Mouse (Mus musculus): ENCODE data around the gene Gpr152. TPM values are rescaled to one million over a fixed set of nuclear protein-coding genes. Genes with fewer than 3 reads are reported as not detected.

Gpr152 gene
- polyA plus RNA-seq, 1 experiment from 2014 or later: not detected

DNA sequence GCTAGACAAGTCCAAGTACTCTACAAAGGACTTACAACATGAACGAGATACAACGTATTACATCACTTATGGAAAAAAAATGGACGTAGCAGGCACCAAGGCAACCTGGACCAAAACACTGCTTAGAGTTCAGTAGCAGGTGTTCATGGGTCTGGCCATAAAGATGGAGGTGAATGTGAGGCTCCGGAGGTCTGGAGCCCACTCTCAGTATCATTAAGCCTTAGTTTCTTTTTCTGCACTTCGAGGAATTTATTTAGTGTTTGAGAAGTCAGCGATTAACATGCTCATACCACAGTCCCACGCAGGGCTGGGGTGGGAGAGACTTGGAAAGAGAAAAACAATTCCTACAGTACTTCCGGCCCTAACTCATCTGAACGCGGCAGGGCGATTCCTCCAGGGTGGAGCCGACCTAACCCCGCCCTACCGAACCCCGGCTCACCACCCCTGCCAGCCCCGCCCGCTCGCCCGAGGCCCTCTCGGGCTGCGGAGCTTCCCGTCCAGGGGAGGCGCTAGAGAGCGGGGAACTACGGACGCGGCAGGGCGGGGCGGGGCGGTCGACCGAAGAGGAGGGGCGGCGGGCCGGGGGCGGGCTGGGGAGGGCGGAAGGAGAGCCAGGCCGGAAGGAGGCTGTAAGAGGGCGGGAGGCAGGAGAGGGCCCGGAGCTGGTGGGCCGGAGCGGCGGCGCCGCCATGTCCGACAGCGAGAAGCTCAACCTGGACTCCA is 52.1 kb downstream of the Gpr152 start, which contains the start of gene Ppp1ca:
Ppp1ca (plus strand) TSS at position 538 of the 723 bp plus-strand sequence.
- H3K4me1 ChIP-seq (replicated peaks; ENCODE audit: control insufficient read depth, insufficient read depth, low read length): peaks cover 9% of the 10 kb centered on the region
- WGBS: under 1% methylated on average over 46 of the region's 47 CpGs
- H3K9me3 ChIP-seq (ENCODE audit: control insufficient read depth): no peaks in the 10 kb centered on the region
- H3K36me3 ChIP-seq (ENCODE audit: control insufficient read depth, insufficient read depth): peaks cover 28% of the 10 kb centered on the region
- peak within 1 kb of the TSS; percentile 93 for H3K4me3 ChIP-seq (ENCODE audit: low read depth, low read length)
- peak; percentile 85 for TF ChIP-seq CTCF (IDR thresholded peaks at IDR 0.05; ENCODE audit: low read depth)
- peak within 1 kb of the TSS; percentile 94 for H3K27ac ChIP-seq (ENCODE audit: low read depth, low read length)
- peak; percentile 93 for ATAC-seq
- H3K4me2 ChIP-seq (replicated peaks; ENCODE audit: low read depth): peak within 1 kb of the TSS; percentile 75
- H3K9ac ChIP-seq (ENCODE audit: low read depth, low read length): peak within 1 kb of the TSS; percentile 92
- no peaks in the 10 kb centered on the region for H3K27me3 ChIP-seq (replicated peaks; ENCODE audit: control insufficient read depth, insufficient read depth, low read length)

DNA sequence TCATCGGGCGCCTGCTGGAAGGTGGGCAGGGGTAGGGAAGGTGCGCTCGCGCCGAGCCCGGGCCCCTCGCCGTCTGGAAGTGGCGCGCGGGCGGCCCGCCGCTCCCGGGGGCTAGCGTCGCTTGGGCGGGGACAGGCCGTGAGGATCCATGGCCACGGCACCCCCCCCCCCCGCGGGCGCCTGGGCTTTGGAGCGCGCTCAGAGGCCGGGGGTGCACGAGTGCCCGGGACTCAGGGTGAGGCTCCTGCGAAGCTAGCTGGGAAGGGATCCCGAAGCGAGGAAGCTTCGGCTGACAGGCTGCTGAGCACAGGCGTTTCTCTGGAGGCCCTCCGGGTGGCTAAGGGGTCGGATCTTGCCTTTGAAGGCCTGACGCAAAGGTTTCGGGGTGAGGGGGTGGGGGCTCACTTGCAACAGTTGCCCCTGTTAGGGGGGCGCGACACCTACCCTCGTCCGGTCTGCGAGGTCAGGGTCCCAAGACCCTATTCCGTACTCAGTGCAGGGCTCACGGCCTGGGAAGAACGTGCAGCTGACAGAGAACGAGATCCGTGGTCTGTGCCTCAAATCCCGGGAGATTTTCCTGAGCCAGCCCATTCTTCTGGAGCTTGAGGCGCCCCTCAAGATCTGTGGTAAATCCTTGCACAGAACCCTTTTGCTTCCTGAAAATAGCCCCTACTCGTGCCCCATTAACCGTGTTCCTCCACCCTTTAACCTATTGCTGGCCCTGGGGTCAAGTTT is 52.8 kb downstream of the Gpr152 start:
- no peak for TF ChIP-seq CTCF (IDR thresholded peaks at IDR 0.05; ENCODE audit: low read depth)
- peak; percentile 37 for ATAC-seq
- peaks cover 9% of the 10 kb centered on the region for H3K4me1 ChIP-seq (replicated peaks; ENCODE audit: control insufficient read depth, insufficient read depth, low read length)
- H3K9me3 ChIP-seq (ENCODE audit: control insufficient read depth): no peaks in the 10 kb centered on the region
- H3K27me3 ChIP-seq (replicated peaks; ENCODE audit: control insufficient read depth, insufficient read depth, low read length): no peaks in the 10 kb centered on the region
- peak overlapping the region; percentile 94 for H3K27ac ChIP-seq (ENCODE audit: low read depth, low read length)
- peaks cover 35% of the 10 kb centered on the region for H3K36me3 ChIP-seq (ENCODE audit: control insufficient read depth, insufficient read depth)
- under 1% methylated on average over 44 of the region's 52 CpGs for WGBS
- H3K4me2 ChIP-seq (replicated peaks; ENCODE audit: low read depth): peak overlapping the region; percentile 75
- H3K4me3 ChIP-seq (ENCODE audit: low read depth, low read length): peak overlapping the region; percentile 93
- peak overlapping the region; percentile 92 for H3K9ac ChIP-seq (ENCODE audit: low read depth, low read length)

DNA sequence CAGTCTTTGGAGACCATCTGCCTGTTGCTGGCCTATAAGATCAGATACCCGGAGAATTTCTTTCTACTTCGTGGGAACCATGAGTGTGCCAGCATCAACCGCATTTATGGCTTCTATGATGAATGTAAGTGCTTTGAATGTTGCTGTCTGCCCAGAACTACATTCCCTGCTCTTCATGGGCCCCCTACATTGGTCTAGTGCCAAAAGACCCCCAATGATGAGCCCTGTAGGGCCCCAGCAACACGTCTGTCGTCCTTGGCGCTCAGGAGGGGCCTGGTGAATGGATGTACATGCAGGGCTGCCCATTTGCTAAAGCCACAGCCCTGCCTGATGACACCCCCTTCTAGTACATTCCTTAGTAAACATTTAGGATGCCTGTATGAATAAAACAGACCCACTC is 53.5 kb downstream of the Gpr152 start:
- H3K27ac ChIP-seq (ENCODE audit: low read depth, low read length): peak overlapping the region; percentile 94; the same call in 1 of the 2 replicates
- peak overlapping the region; percentile 92 for H3K9ac ChIP-seq (ENCODE audit: low read depth, low read length)
- peak overlapping the region; percentile 93 for H3K4me3 ChIP-seq (ENCODE audit: low read depth, low read length)
- WGBS: 37% methylated on average over 6 of the region's 6 CpGs
- peaks cover 9% of the 10 kb centered on the region for H3K4me1 ChIP-seq (replicated peaks; ENCODE audit: control insufficient read depth, insufficient read depth, low read length)
- TF ChIP-seq CTCF (IDR thresholded peaks at IDR 0.05; ENCODE audit: low read depth): no peak
- no peaks in the 10 kb centered on the region for H3K9me3 ChIP-seq (ENCODE audit: control insufficient read depth)
- H3K4me2 ChIP-seq (replicated peaks; ENCODE audit: low read depth): peak overlapping the region; percentile 75
- H3K36me3 ChIP-seq (ENCODE audit: control insufficient read depth, insufficient read depth): peaks cover 38% of the 10 kb centered on the region
- H3K27me3 ChIP-seq (replicated peaks; ENCODE audit: control insufficient read depth, insufficient read depth, low read length): no peaks in the 10 kb centered on the region
- no peak for ATAC-seq

DNA sequence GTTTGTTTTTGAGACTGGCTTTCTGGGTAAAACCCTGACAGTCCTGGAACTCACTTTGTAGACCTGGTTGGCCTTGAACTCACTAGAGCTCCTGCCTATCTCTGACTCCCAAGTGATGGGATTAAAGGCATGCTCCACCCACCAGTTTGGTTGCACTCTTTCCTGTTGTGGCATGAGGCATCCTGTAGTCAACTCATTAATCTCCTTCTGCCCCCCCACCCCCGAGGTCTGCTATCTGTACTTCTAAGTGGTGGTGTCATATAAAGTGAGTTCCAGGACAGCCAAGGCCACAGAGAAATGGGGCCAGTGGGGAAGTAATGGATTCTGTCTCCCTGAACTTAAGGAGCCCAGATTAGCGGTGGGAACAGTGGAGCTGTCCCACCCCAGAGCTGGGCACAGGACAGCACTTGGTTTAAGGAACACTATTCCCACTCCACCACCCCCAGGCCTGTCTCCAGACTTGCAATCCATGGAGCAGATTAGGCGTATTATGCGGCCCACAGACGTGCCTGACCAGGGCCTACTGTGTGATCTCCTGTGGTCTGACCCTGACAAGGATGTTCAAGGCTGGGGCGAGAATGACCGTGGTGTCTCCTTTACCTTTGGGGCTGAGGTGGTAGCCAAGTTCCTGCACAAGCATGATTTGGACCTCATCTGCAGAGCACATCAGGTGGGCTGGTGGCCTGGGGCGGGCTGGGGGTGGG is 54.6 kb downstream of the Gpr152 start:
- H3K4me1 ChIP-seq (replicated peaks; ENCODE audit: control insufficient read depth, insufficient read depth, low read length): peaks cover 9% of the 10 kb centered on the region
- no peak overlapping the region for H3K27ac ChIP-seq (ENCODE audit: low read depth, low read length)
- no peak overlapping the region for H3K9ac ChIP-seq (ENCODE audit: low read depth, low read length)
- no peak for TF ChIP-seq CTCF (IDR thresholded peaks at IDR 0.05; ENCODE audit: low read depth)
- no peak overlapping the region for H3K4me3 ChIP-seq (ENCODE audit: low read depth, low read length)
- no peak for ATAC-seq
- H3K9me3 ChIP-seq (ENCODE audit: control insufficient read depth): no peaks in the 10 kb centered on the region
- 73% methylated on average over 8 of the region's 8 CpGs for WGBS
- H3K4me2 ChIP-seq (replicated peaks; ENCODE audit: low read depth): no peak overlapping the region
- H3K27me3 ChIP-seq (replicated peaks; ENCODE audit: control insufficient read depth, insufficient read depth, low read length): no peaks in the 10 kb centered on the region
- peaks cover 39% of the 10 kb centered on the region for H3K36me3 ChIP-seq (ENCODE audit: control insufficient read depth, insufficient read depth)

DNA sequence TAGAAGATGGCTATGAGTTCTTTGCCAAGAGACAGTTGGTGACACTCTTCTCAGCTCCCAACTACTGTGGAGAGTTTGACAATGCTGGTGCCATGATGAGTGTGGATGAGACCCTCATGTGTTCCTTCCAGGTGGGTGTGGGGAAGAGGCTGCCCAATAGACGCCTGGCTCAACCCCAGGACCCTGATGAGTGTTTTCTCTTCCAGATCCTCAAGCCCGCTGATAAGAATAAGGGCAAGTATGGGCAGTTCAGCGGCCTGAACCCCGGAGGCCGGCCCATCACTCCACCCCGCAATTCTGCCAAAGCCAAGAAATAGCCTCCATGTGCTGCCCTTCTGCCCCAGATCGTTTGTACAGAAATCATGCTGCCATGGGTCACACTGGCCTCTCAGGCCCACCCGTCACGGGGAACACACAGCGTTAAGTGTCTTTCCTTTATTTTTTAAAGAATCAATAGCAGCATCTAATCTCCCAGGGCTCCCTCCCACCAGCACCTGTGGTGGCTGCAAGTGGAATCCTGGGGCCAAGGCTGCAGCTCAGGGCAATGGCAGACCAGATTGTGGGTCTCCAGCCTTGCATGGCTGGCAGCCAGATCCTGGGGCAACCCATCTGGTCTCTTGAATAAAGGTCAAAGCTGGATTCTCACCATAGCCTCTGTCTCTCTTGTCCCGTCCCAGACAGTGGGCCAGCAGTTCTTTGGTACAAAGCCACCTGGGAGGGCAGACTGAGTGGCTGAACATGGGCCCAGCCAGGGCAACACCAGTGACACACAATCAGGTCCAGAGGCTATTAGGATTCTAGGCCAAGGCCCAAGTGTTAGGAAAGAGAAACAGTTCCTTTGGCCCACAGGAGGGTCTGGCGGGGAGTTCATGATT is 55.4 kb downstream of the Gpr152 start:
- Histone ChIP-seq H3K4me3 (ENCODE audit: low read depth, low read length) (no peak overlapping the region), H3K27me3 (replicated peaks; ENCODE audit: control insufficient read depth, insufficient read depth, low read length) (no peaks in the 10 kb centered on the region), H3K9me3 (ENCODE audit: control insufficient read depth) (no peaks in the 10 kb centered on the region), H3K9ac (ENCODE audit: low read depth, low read length) (no peak overlapping the region), H3K27ac (ENCODE audit: low read depth, low read length) (no peak overlapping the region), H3K4me2 (replicated peaks; ENCODE audit: low read depth) (no peak overlapping the region), H3K4me1 (replicated peaks; ENCODE audit: control insufficient read depth, insufficient read depth, low read length) (peaks cover 9% of the 10 kb centered on the region), H3K36me3 (ENCODE audit: control insufficient read depth, insufficient read depth) (peaks cover 46% of the 10 kb centered on the region)
- WGBS: 76% methylated on average over 12 of the region's 12 CpGs
- no peak for ATAC-seq
- no peak for TF ChIP-seq CTCF (IDR thresholded peaks at IDR 0.05; ENCODE audit: low read depth)

Other genes with a start within 250 kb of the Gpr152 start
- gene Tcirg1, start 232.7 kb upstream of the Gpr152 start, polyA plus RNA-seq (2015; fragmentation: Nextera tagmentation; extraction: Ambion mirVana): 76.2 and 83.0 TPM in 2 replicates
- gene Ndufs8, start 227.0 kb upstream of the Gpr152 start, polyA plus RNA-seq (2015; fragmentation: Nextera tagmentation; extraction: Ambion mirVana): 303 and 317 TPM in 2 replicates
- gene Aldh3b1, start 210.0 kb upstream of the Gpr152 start, polyA plus RNA-seq (2015; fragmentation: Nextera tagmentation; extraction: Ambion mirVana): 16.1 and 17.4 TPM in 2 replicates
- gene Unc93b1, start 204.6 kb upstream of the Gpr152 start, polyA plus RNA-seq (2015; fragmentation: Nextera tagmentation; extraction: Ambion mirVana): 28.3 and 29.2 TPM in 2 replicates
- not detected in 2 replicates for gene Aldh3b3, start 181.1 kb upstream of the Gpr152 start, polyA plus RNA-seq (2015; fragmentation: Nextera tagmentation; extraction: Ambion mirVana)
- gene Aldh3b2, start 167.5 kb upstream of the Gpr152 start, polyA plus RNA-seq (2015; fragmentation: Nextera tagmentation; extraction: Ambion mirVana): 0.17 and 0.51 TPM in 2 replicates
- 32.3 and 34.5 TPM in 2 replicates for gene Acy3, start 153.2 kb upstream of the Gpr152 start, polyA plus RNA-seq (2015; fragmentation: Nextera tagmentation; extraction: Ambion mirVana)
- gene Tbx10, start 147.0 kb upstream of the Gpr152 start, polyA plus RNA-seq (2015; fragmentation: Nextera tagmentation; extraction: Ambion mirVana): 0.59 and 0.61 TPM in 2 replicates
- gene Nudt8, start 139.2 kb upstream of the Gpr152 start, polyA plus RNA-seq (2015; fragmentation: Nextera tagmentation; extraction: Ambion mirVana): 31.7 and 32.9 TPM in 2 replicates
- 0.42 and 0.44 TPM in 2 replicates for gene Gm49405, start 139.2 kb upstream of the Gpr152 start, polyA plus RNA-seq (2015; fragmentation: Nextera tagmentation; extraction: Ambion mirVana)
- gene Doc2g, start 136.5 kb upstream of the Gpr152 start, polyA plus RNA-seq (2015; fragmentation: Nextera tagmentation; extraction: Ambion mirVana): 0.64 and 0.89 TPM in 2 replicates
- 244 and 255 TPM in 2 replicates for gene Ndufv1, start 127.0 kb upstream of the Gpr152 start, polyA plus RNA-seq (2015; fragmentation: Nextera tagmentation; extraction: Ambion mirVana)
- 746 and 756 TPM in 2 replicates for gene Gstp1, start 101.8 kb upstream of the Gpr152 start, polyA plus RNA-seq (2015; fragmentation: Nextera tagmentation; extraction: Ambion mirVana)
- gene Gstp2, start 93.8 kb upstream of the Gpr152 start, polyA plus RNA-seq (2015; fragmentation: Nextera tagmentation; extraction: Ambion mirVana): 151 and 182 TPM in 2 replicates
- 68.7 and 72.6 TPM in 2 replicates for gene Gstp3, start 80.2 kb upstream of the Gpr152 start, polyA plus RNA-seq (2015; fragmentation: Nextera tagmentation; extraction: Ambion mirVana)
- gene Cabp2, start 58.2 kb upstream of the Gpr152 start, polyA plus RNA-seq (2015; fragmentation: Nextera tagmentation; extraction: Ambion mirVana): not detected in 2 replicates
- 97.1 and 108 TPM in 2 replicates for gene Cdk2ap2, start 42.6 kb upstream of the Gpr152 start, polyA plus RNA-seq (2015; fragmentation: Nextera tagmentation; extraction: Ambion mirVana)
- 13.7 and 16.3 TPM in 2 replicates for gene Pitpnm1, start 39.8 kb upstream of the Gpr152 start, polyA plus RNA-seq (2015; fragmentation: Nextera tagmentation; extraction: Ambion mirVana)
- gene Aip, start 13.9 kb upstream of the Gpr152 start, polyA plus RNA-seq (2015; fragmentation: Nextera tagmentation; extraction: Ambion mirVana): 42.0 and 42.3 TPM in 2 replicates
- 0.33 TPM in 2 replicates for gene Cabp4, start 4.2 kb downstream of the Gpr152 start, polyA plus RNA-seq (2015; fragmentation: Nextera tagmentation; extraction: Ambion mirVana)
- gene Coro1b, start 8.8 kb downstream of the Gpr152 start, polyA plus RNA-seq (2015; fragmentation: Nextera tagmentation; extraction: Ambion mirVana): 237 and 239 TPM in 2 replicates
- 2.7 and 3.4 TPM in 2 replicates for gene Ptprcap, start 13.8 kb downstream of the Gpr152 start, polyA plus RNA-seq (2015; fragmentation: Nextera tagmentation; extraction: Ambion mirVana)
- gene Rps6kb2, start 23.6 kb downstream of the Gpr152 start, polyA plus RNA-seq (2015; fragmentation: Nextera tagmentation; extraction: Ambion mirVana): 33.9 and 35.1 TPM in 2 replicates
- gene Carns1, start 35.7 kb downstream of the Gpr152 start, polyA plus RNA-seq (2015; fragmentation: Nextera tagmentation; extraction: Ambion mirVana): 0.90 TPM in 2 replicates
- gene Tbc1d10c, start 51.5 kb downstream of the Gpr152 start, polyA plus RNA-seq (2015; fragmentation: Nextera tagmentation; extraction: Ambion mirVana): 2.0 and 2.3 TPM in 2 replicates
- 370 and 382 TPM in 2 replicates for gene Ppp1ca, start 52.3 kb downstream of the Gpr152 start, polyA plus RNA-seq (2015; fragmentation: Nextera tagmentation; extraction: Ambion mirVana)
- gene Rad9a, start 61.9 kb downstream of the Gpr152 start, polyA plus RNA-seq (2015; fragmentation: Nextera tagmentation; extraction: Ambion mirVana): 12.3 and 13.5 TPM in 2 replicates
- gene Clcf1, start 74.5 kb downstream of the Gpr152 start, polyA plus RNA-seq (2015; fragmentation: Nextera tagmentation; extraction: Ambion mirVana): 2.4 and 2.5 TPM in 2 replicates
- not detected in 2 replicates for gene AC109138.7, start 74.6 kb downstream of the Gpr152 start, polyA plus RNA-seq (2015; fragmentation: Nextera tagmentation; extraction: Ambion mirVana)
- 81.5 and 87.8 TPM in 2 replicates for gene Pold4, start 92.1 kb downstream of the Gpr152 start, polyA plus RNA-seq (2015; fragmentation: Nextera tagmentation; extraction: Ambion mirVana)
- gene Ssh3, start 129.4 kb downstream of the Gpr152 start, polyA plus RNA-seq (2015; fragmentation: Nextera tagmentation; extraction: Ambion mirVana): 18.1 and 18.5 TPM in 2 replicates
- 2.0 and 2.4 TPM in 2 replicates for gene Ankrd13d, start 143.3 kb downstream of the Gpr152 start, polyA plus RNA-seq (2015; fragmentation: Nextera tagmentation; extraction: Ambion mirVana)
- 14.4 and 18.5 TPM in 2 replicates for gene Grk2, start 166.4 kb downstream of the Gpr152 start, polyA plus RNA-seq (2015; fragmentation: Nextera tagmentation; extraction: Ambion mirVana)

Data from intestine, postnatal 0 days (tissue).